ENCODE assay signal across 33 mouse cellular contexts in genomic region chr6:12763816-12764215, GRCm38 (mm10). TPM values are rescaled to one million over a fixed set of nuclear protein-coding genes. Genes with fewer than 3 reads are reported as not detected.
"Had no signal": no experiment of that assay in that cellular context is flagged by ENCODE, and none has a peak within 500 bp of the region (broad histone marks: within the 10 kb centered on the region; RNA-seq: fewer than 3 reads in every experiment).

No protein-coding gene starts in this region.

- H3K4me2 ChIP-seq: limb, embryonic 12.5 days; limb, embryonic 13.5 days; limb, embryonic 15.5 days; liver, embryonic 11.5 days; liver, embryonic 12.5 days; liver, embryonic 13.5 days; liver, embryonic 15.5 days; lung, embryonic 14.5 days; lung, embryonic 15.5 days; midbrain, embryonic 12.5 days; midbrain, embryonic 13.5 days; midbrain, embryonic 15.5 days had no signal

- H3K9me3 ChIP-seq: limb, embryonic 10.5 days; limb, embryonic 12.5 days; limb, embryonic 13.5 days; limb, embryonic 15.5 days; liver, embryonic 12.5 days; liver, embryonic 13.5 days; liver, embryonic 15.5 days; lung, embryonic 15.5 days; megakaryocyte, embryonic 14.5 days; midbrain, embryonic 10.5 days; midbrain, embryonic 12.5 days; midbrain, embryonic 13.5 days; midbrain, embryonic 15.5 days had no signal

- H3K27me3 ChIP-seq: limb, embryonic 12.5 days; limb, embryonic 13.5 days; limb, embryonic 15.5 days; liver, embryonic 12.5 days; liver, embryonic 13.5 days; liver, embryonic 15.5 days; lung, embryonic 15.5 days; megakaryocyte, embryonic 14.5 days; midbrain, embryonic 12.5 days; midbrain, embryonic 13.5 days; midbrain, embryonic 15.5 days had no signal

- H3K27ac ChIP-seq: left cerebral cortex, adult 2 months; limb, embryonic 10.5 days; limb, embryonic 12.5 days; limb, embryonic 13.5 days; limb, embryonic 15.5 days; liver, embryonic 12.5 days; liver, embryonic 13.5 days; liver, embryonic 14.5 days; liver, embryonic 15.5 days; lung, embryonic 15.5 days; macrophage; midbrain, embryonic 10.5 days; midbrain, embryonic 12.5 days; midbrain, embryonic 13.5 days; midbrain, embryonic 15.5 days had no signal

- ATAC-seq: liver, embryonic 12.5 days; liver, postnatal 0 days; lung, postnatal 0 days had no signal

- H3K4me1 ChIP-seq: limb, embryonic 10.5 days; limb, embryonic 12.5 days; limb, embryonic 13.5 days; limb, embryonic 15.5 days; liver, embryonic 12.5 days; liver, embryonic 13.5 days; liver, embryonic 15.5 days; lung, embryonic 15.5 days; megakaryocyte, embryonic 14.5 days; midbrain, embryonic 12.5 days; midbrain, embryonic 15.5 days had no signal

- H3K9ac ChIP-seq: limb, embryonic 12.5 days; limb, embryonic 13.5 days; limb, embryonic 15.5 days; liver, embryonic 12.5 days; liver, embryonic 13.5 days; liver, embryonic 14.5 days; liver, embryonic 15.5 days; liver, postnatal 0 days; lung, embryonic 14.5 days; lung, embryonic 15.5 days; midbrain, embryonic 12.5 days; midbrain, embryonic 13.5 days; midbrain, embryonic 15.5 days had no signal

- H3K36me3 ChIP-seq: limb, embryonic 10.5 days; limb, embryonic 12.5 days; limb, embryonic 13.5 days; limb, embryonic 15.5 days; liver, embryonic 12.5 days; liver, embryonic 13.5 days; liver, embryonic 15.5 days; lung, embryonic 15.5 days; midbrain, embryonic 10.5 days; midbrain, embryonic 12.5 days; midbrain, embryonic 13.5 days; midbrain, embryonic 15.5 days had no signal

- DNase-seq: left cerebral cortex, postnatal 4 days; liver; liver, embryonic 13.5 days; liver, postnatal 0 days; lung, adult 18-20 months; lung, adult 2 months; lung, embryonic 14.5 days; lung, postnatal 10 days; lung, postnatal 14 days; lung, postnatal 36 days; lung, postnatal 4 days; midbrain, embryonic 14.5 days had no signal

- H3K4me3 ChIP-seq: left cerebral cortex, adult 2 months; limb, embryonic 10.5 days; limb, embryonic 12.5 days; limb, embryonic 13.5 days; limb, embryonic 15.5 days; liver, embryonic 12.5 days; liver, embryonic 13.5 days; liver, embryonic 15.5 days; lung, embryonic 15.5 days; megakaryocyte, embryonic 14.5 days; midbrain, embryonic 10.5 days; midbrain, embryonic 12.5 days; midbrain, embryonic 13.5 days; midbrain, embryonic 15.5 days; myocyte had no signal

RNA-seq across cellular contexts. Expression of gene Thsd7a, which starts 14.6 kb away (rescaled TPM):
- total RNA-seq: megakaryocyte progenitor cell, adult 5-6 weeks; megakaryocyte-erythroid progenitor cell, adult 5-6 weeks; monocyte, adult 5-6 weeks had no signal
- polyA plus RNA-seq: macrophage had no signal
